Mouse (Mus musculus) c-Kit-negative CD71-positive TER-119-positive erythroid progenitor cells, embryonic 14.5 days (primary cell): ENCODE measurements around the gene Dclk3.

ENCODE experiments used
- DNase-seq: peaks from one replicate; pipeline ENCODE4 v3.0.0-alpha.2; 2013; ENCODE audit warnings: low read depth, low spot score

Gene Dclk3

DNA sequence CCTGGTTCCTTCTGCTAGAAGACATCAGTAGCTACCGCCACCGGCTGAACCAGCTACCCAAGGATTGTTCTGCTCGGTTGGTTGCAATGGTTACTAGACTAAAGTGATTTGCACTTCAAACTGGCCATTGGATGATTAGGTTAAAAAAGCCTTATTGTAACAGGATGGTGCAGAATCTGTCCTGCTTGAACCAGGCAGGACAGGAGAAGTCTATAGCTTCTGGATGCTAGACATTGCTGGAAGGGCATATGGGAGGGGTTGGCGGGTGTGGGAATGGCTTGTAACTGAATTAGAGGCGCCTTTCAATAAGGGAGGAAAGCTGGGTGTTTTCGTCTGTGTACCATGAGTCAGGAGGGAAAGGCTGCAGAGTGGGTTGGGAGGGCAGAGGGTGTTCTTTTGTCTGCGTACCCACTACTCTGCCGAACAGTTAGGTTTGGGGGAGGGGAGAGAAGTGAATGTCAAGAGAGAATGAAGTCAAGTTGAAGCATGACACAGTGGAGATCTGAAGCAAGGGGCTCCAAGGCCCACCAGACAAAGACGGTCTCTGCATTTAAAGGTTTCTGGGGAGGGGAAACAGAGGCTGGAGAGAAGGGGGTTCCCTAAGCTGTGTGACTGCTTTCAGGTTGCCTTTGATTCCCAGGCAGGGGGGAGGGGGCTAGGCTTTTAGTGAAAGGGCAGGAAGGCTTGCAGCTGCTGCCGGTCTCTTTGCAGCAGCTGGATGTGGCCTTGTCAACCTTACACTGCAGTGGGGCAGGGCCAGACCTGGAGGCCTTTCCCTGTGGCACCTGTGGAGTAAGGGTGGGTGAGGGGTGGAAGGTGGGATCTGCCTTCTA is 48.0 kb downstream of the Dclk3 start:
- no peak for DNase-seq

- DNase-seq = no peak
These were observed 51.7 kb downstream of the Dclk3 start for GRCm38 (mm10) chr9:111490583-111490982.

DNA sequence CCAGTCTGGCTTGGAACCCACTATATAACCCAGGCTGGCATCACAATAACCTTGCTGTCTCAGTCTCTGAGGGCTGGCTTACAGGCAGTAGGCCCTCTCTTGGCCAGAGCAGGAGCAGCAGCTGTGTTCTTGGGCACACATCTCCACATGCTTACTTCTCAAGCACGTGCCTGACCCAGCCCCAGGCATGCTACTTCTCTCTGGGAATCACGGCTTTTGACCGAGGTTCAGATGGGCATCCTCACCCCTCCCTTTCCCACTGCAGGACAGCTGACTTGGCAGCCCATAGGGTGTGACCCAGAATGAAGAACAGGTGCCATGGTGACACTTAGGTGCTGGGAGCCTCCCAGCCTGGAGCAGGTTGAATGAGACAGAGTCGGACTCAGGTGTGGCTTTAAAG is 52.4 kb downstream of the Dclk3 start:
- DNase-seq = no peak

DNA sequence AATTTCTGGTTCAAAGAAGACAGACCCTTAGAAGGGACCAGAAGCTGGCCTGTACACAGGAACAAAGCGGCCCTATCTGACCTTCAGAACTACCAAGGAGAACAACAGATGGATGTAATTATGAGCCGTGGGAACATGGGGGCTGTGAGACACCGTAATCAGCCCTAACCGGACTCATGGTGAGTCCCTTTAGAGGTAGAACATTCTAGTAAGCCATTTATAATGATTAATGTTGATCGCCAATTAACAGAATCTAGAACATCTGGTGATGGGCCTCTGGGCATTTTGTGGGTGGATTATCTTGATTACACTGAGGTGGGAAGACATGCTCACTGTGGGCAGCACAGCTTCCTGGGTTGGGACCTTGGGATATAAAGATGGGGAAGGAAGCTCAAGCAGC is 54.6 kb downstream of the Dclk3 start:
- DNase-seq = no peak

- peak; percentile 8 for DNase-seq
These were observed 56.7 kb downstream of the Dclk3 start for GRCm38 (mm10) chr9:111495561-111495960.

GRCm38 (mm10) chr9:111497074-111497811 is 58.4 kb downstream of the Dclk3 start:
- DNase-seq = peak; percentile 27

GRCm38 (mm10) chr9:111500211-111500610 is 61.3 kb downstream of the Dclk3 start:
- no peak for DNase-seq

DNA sequence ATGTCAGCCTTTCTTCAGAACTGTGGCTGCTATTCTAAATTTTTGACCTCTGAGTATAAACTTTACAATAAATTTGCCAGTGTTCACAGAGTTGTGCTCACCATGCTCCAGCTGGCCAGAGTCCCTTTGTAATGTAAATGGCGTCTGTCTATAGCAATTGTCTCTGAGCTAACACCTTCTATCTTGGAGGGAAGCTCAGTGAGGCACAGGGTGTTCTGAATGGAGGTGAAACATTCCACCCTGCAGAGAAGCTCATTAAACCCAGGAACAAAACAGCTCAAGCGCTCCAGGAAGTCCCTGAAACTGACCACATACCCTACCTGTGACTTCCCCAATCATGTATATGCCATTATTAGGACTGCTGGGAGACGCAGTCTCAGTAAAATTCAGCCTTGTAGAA is 67.2 kb downstream of the Dclk3 start:
- no peak for DNase-seq

GRCm38 (mm10) chr9:111514586-111515473 is 75.9 kb downstream of the Dclk3 start:
- DNase-seq = no peak

GRCm38 (mm10) chr9:111515536-111515935 is 76.7 kb downstream of the Dclk3 start:
- no peak for DNase-seq

GRCm38 (mm10) chr9:111522226-111522625 is 83.3 kb downstream of the Dclk3 start:
- DNase-seq = no peak

DNA sequence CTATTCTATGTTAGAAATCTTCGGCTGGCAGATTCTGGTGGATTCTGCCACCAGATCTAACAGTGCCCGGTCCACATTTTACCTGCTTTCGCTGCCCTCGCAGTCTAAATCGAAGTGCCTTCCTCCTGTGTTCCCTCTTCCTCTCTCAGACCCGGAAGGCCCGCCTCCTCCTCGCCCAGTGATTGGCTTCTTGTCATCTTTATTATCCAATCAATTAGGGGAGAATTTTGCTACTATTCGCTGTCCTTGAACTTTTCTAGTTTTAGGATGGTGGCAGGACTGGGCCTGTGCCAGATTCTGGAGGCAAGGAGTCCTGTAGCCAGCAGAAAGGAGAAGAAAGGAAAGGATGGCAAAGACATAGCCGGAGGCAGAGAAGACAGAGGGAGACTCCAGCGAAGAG is 84.2 kb downstream of the Dclk3 start:
- no peak for DNase-seq

DNA sequence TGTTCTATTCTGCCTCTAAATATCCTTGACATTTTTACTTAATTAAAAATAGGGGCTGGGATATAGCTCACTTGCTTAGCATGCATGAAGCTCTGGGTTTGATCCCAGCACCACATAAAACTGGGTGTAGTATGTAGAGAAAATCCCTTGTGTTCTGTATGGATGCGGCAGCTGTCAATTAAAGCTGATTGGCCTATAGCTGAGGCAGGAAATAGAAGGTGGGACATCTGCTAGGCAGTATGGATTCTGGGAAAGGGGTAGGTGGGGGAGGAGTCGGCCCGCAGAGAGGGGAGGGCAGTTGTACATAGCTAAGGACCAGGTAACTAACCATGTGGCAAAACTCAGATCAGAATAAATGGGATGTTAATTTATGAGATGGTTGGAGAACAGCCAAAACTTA is 85.0 kb downstream of the Dclk3 start:
- no peak for DNase-seq

GRCm38 (mm10) chr9:111534744-111535423 is 96.0 kb downstream of the Dclk3 start:
- no peak for DNase-seq

- DNase-seq = no peak
These were observed 96.7 kb downstream of the Dclk3 start for GRCm38 (mm10) chr9:111535445-111536064.
